Mouse (Mus musculus): ENCODE measurements around the gene Praf2.
"Not testable (repeated sequence)": the region's sequence is repeated elsewhere in the genome, so short reads cannot be mapped to it uniquely, and the experiment has no call there.

Gene Praf2

GRCm38 (mm10) chrX:7739336-7740081, 11.3 kb downstream of the Praf2 start:
- no peak for DNase-seq (ENCODE audit: low read depth in 2 of 2, low spot score in 2 of 2)

- DNase-seq (ENCODE audit: low read depth in 2 of 2, low spot score in 2 of 2): no peak
Measured at GRCm38 (mm10) chrX:7740082-7740819, 12.0 kb downstream of the Praf2 start.

GRCm38 (mm10) chrX:7741103-7741502, 12.9 kb downstream of the Praf2 start:
- DNase-seq (ENCODE audit: low read depth in 2 of 2, low spot score in 2 of 2): no peak

- no peak for DNase-seq (ENCODE audit: low read depth in 2 of 2, low spot score in 2 of 2)
Measured at GRCm38 (mm10) chrX:7743470-7743869, 15.2 kb downstream of the Praf2 start.

- no peak for DNase-seq (ENCODE audit: low read depth in 2 of 2, low spot score in 2 of 2)
Measured at GRCm38 (mm10) chrX:7744940-7745339, 16.7 kb downstream of the Praf2 start.

- no peak for DNase-seq (ENCODE audit: low read depth in 2 of 2, low spot score in 2 of 2)
Measured at GRCm38 (mm10) chrX:7745429-7745828, 17.2 kb downstream of the Praf2 start.

- no peak for DNase-seq (ENCODE audit: low read depth in 2 of 2, low spot score in 2 of 2)
Measured at GRCm38 (mm10) chrX:7750432-7751116, 22.3 kb downstream of the Praf2 start, which contains the start of gene Ccdc120. Gene Ccdc120 (minus strand): TSS chrX:7750905.

- not testable (repeated sequence) for DNase-seq (ENCODE audit: low read depth in 2 of 2, low spot score in 2 of 2)
Measured at GRCm38 (mm10) chrX:7753627-7754026, 25.4 kb downstream of the Praf2 start.

- peak; percentile 79 to 80 for DNase-seq (ENCODE audit: low read depth in 2 of 2, low spot score in 2 of 2)
Measured at GRCm38 (mm10) chrX:7762137-7762920, 34.1 kb downstream of the Praf2 start, which contains the start of gene Tfe3. Gene Tfe3 (plus strand): TSS chrX:7762560.

- no peak for DNase-seq (ENCODE audit: low read depth in 2 of 2, low spot score in 2 of 2)
Measured at GRCm38 (mm10) chrX:7762921-7763197, 34.6 kb downstream of the Praf2 start.

- DNase-seq (ENCODE audit: low read depth in 2 of 2, low spot score in 2 of 2): no peak
Measured at GRCm38 (mm10) chrX:7763631-7764393, 35.6 kb downstream of the Praf2 start.

- no peak for DNase-seq (ENCODE audit: low read depth in 2 of 2, low spot score in 2 of 2)
Measured at GRCm38 (mm10) chrX:7764657-7765280, 36.5 kb downstream of the Praf2 start.

GRCm38 (mm10) chrX:7765281-7765670, 37.0 kb downstream of the Praf2 start:
- DNase-seq (ENCODE audit: low read depth in 2 of 2, low spot score in 2 of 2): no peak

- DNase-seq (ENCODE audit: low read depth in 2 of 2, low spot score in 2 of 2): no peak
Measured at GRCm38 (mm10) chrX:7765764-7766163, 37.5 kb downstream of the Praf2 start.

- DNase-seq (ENCODE audit: low read depth in 2 of 2, low spot score in 2 of 2): no peak
Measured at GRCm38 (mm10) chrX:7769302-7770017, 41.2 kb downstream of the Praf2 start.

GRCm38 (mm10) chrX:7772766-7773165, 44.5 kb downstream of the Praf2 start:
- no peak for DNase-seq (ENCODE audit: low read depth in 2 of 2, low spot score in 2 of 2)

GRCm38 (mm10) chrX:7775501-7776205, 47.4 kb downstream of the Praf2 start:
- no peak for DNase-seq (ENCODE audit: low read depth in 2 of 2, low spot score in 2 of 2)

GRCm38 (mm10) chrX:7776329-7777082, 48.3 kb downstream of the Praf2 start:
- DNase-seq (ENCODE audit: low read depth in 2 of 2, low spot score in 2 of 2): peak; percentile 31 to 39

All from CD8-positive naive resting alpha-beta T cell, adult 2 months (primary cell).